Mouse (Mus musculus) midbrain, embryonic 12.5 days (tissue): Measurements from ENCODE around the gene Metrn. TPM values are rescaled to one million over a fixed set of nuclear protein-coding genes. Genes with fewer than 3 reads are reported as not detected.

Source experiments
- ATAC-seq: fragments of 200-750 bp; cut with Nextera tagmentation; 2 replicates; pipeline ENCODE4 v1.8.0; 2017; ENCODE audit warnings: low read depth, moderate TSS enrichment, moderate library complexity; ENCODE audit not compliant: low FRiP score
- H3K27ac ChIP-seq: fragments of 300-500 bp; sonication (generic); replicated peaks from 2 replicates; pipeline ENCODE4 v1.5.1; 2016; ENCODE audit warnings: mild to moderate bottlenecking
- H3K27me3 ChIP-seq: fragments of 300-500 bp; sonication (generic); 2 replicates; pipeline ENCODE4 v1.6.1; 2016; ENCODE audit warnings: mild to moderate bottlenecking
- H3K36me3 ChIP-seq: fragments of 300-500 bp; sonication (generic); 2 replicates; pipeline ENCODE4 v1.6.1; 2016
- H3K4me1 ChIP-seq: fragments of 300-500 bp; sonication (generic); 2 replicates; pipeline ENCODE4 v1.6.1; 2016
- H3K4me2 ChIP-seq: fragments of 300-500 bp; sonication (generic); replicated peaks from 2 replicates; pipeline ENCODE4 v1.6.1; 2016; ENCODE audit warnings: mild to moderate bottlenecking, moderate library complexity
- H3K4me3 ChIP-seq: fragments of 300-500 bp; sonication (generic); 2 replicates; pipeline ENCODE4 v1.5.1; 2016; ENCODE audit warnings: mild to moderate bottlenecking
- H3K9ac ChIP-seq: fragments of 300-500 bp; sonication (generic); replicated peaks from 2 replicates; pipeline ENCODE4 v1.6.1; 2016; ENCODE audit warnings: mild to moderate bottlenecking, moderate library complexity
- H3K9me3 ChIP-seq: fragments of 300-500 bp; sonication (generic); 2 replicates; pipeline ENCODE4 v1.6.1; 2016; ENCODE audit warnings: mild to moderate bottlenecking
- WGBS: fragments of 180-500 bp; shearing (Covaris S2); methylation state at CpG from one replicate; pipeline ENCODE4 v1.1.7; 2016; 5-methylcytosine and 5-hydroxymethylcytosine counted together
- polyA plus RNA-seq: library from polyadenylated mRNA; unstranded; fragments of >200 nt; fragmentation: Nextera tagmentation; extraction: Ambion mirVana; gene quantifications from 2 replicates; pipeline ENCODE4 v1.2.1, GENCODE M21; 2016

Gene Metrn
- polyA plus RNA-seq, 1 experiment from 2014 or later = 68.8 TPM

- WGBS = 24% methylated on average over 21 of the region's 23 CpGs
- peak overlapping the region; percentile 65 for H3K9ac ChIP-seq
- peaks cover 39% of the 10 kb centered on the region for H3K36me3 ChIP-seq
- ATAC-seq = no peak
- H3K4me3 ChIP-seq = peak overlapping the region; percentile 39
- H3K9me3 ChIP-seq = no peaks in the 10 kb centered on the region
- no peaks in the 10 kb centered on the region for H3K27me3 ChIP-seq
- H3K27ac ChIP-seq = peak overlapping the region; percentile 67
- peak overlapping the region; percentile 65 for H3K4me2 ChIP-seq
- peaks cover 60% of the 10 kb centered on the region for H3K4me1 ChIP-seq
Observed at GRCm38 (mm10) chr17:25836397-25837075, 39.6 kb upstream of the Metrn start.

GRCm38 (mm10) chr17:25835816-25836215 is 38.9 kb upstream of the Metrn start:
- no peak overlapping the region for H3K27ac ChIP-seq
- peak overlapping the region; percentile 65 for H3K4me2 ChIP-seq

GRCm38 (mm10) chr17:25835301-25835700 is 38.4 kb upstream of the Metrn start:
- H3K9me3 ChIP-seq = no peaks in the 10 kb centered on the region
- peak overlapping the region; percentile 10; the same call in 1 of the 2 replicates for H3K4me2 ChIP-seq
- peaks cover 73% of the 10 kb centered on the region for H3K4me1 ChIP-seq
- WGBS = 94% methylated on average over 7 of the region's 7 CpGs
- no peak for ATAC-seq
- no peaks in the 10 kb centered on the region for H3K27me3 ChIP-seq
- 0 out of 2 replicates have a peak overlapping the region, but pooled peaks have one; percentile 8 for H3K9ac ChIP-seq
- H3K4me3 ChIP-seq = no peak overlapping the region
- H3K36me3 ChIP-seq = peaks cover 39% of the 10 kb centered on the region
- no peak overlapping the region for H3K27ac ChIP-seq

More at GRCm38 (mm10) chr17:25835816-25836215, 38.9 kb upstream of the Metrn start:
- H3K9me3 ChIP-seq = no peaks in the 10 kb centered on the region
- no peaks in the 10 kb centered on the region for H3K27me3 ChIP-seq
- peaks cover 68% of the 10 kb centered on the region for H3K4me1 ChIP-seq
- peaks cover 39% of the 10 kb centered on the region for H3K36me3 ChIP-seq
- H3K4me3 ChIP-seq = peak overlapping the region; percentile 39; the same call in 1 of the 2 replicates
- H3K9ac ChIP-seq = no peak overlapping the region
- ATAC-seq = no peak
- 92% methylated on average over 16 of the region's 16 CpGs for WGBS

- Histone ChIP-seq H3K4me1 (peaks cover 79% of the 10 kb centered on the region), H3K4me3 (peak overlapping the region; percentile 77), H3K9ac (peak overlapping the region; percentile 84), H3K4me2 (peak overlapping the region; percentile 96), H3K27ac (no peak overlapping the region), H3K36me3 (peaks cover 39% of the 10 kb centered on the region), H3K27me3 (no peaks in the 10 kb centered on the region), H3K9me3 (no peaks in the 10 kb centered on the region)
- no peak for ATAC-seq
- WGBS = 90% methylated on average over 12 of the region's 12 CpGs
Observed at GRCm38 (mm10) chr17:25834595-25835222, 37.8 kb upstream of the Metrn start.

- WGBS = 57% methylated on average over 6 of the region's 6 CpGs
- peak overlapping the region; percentile 95 for H3K27ac ChIP-seq
Observed at GRCm38 (mm10) chr17:25833961-25834594, 37.1 kb upstream of the Metrn start.

GRCm38 (mm10) chr17:25833291-25833663 is 36.3 kb upstream of the Metrn start, which contains the start of gene Stub1:
Gene Stub1 (minus strand): TSS chr17:25833404.
- Histone ChIP-seq H3K27me3 (no peaks in the 10 kb centered on the region), H3K36me3 (peaks cover 30% of the 10 kb centered on the region), H3K9me3 (no peaks in the 10 kb centered on the region), H3K9ac (peak within 1 kb of the TSS; percentile 84), H3K4me2 (peak within 1 kb of the TSS; percentile 96), H3K27ac (peak within 1 kb of the TSS; percentile 95), H3K4me1 (peaks cover 83% of the 10 kb centered on the region), H3K4me3 (peak within 1 kb of the TSS; percentile 77)
- under 1% methylated on average over 24 of the region's 24 CpGs for WGBS
- peak; percentile 59 for ATAC-seq

More at GRCm38 (mm10) chr17:25833961-25834594, 37.1 kb upstream of the Metrn start:
- Histone ChIP-seq H3K36me3 (peaks cover 35% of the 10 kb centered on the region), H3K4me1 (peaks cover 81% of the 10 kb centered on the region), H3K27me3 (no peaks in the 10 kb centered on the region), H3K4me3 (peak overlapping the region; percentile 77), H3K9me3 (no peaks in the 10 kb centered on the region), H3K4me2 (peak overlapping the region; percentile 96), H3K9ac (peak overlapping the region; percentile 84)
- ATAC-seq = no peak

GRCm38 (mm10) chr17:25832436-25833290 is 35.7 kb upstream of the Metrn start:
- Histone ChIP-seq H3K36me3 (peaks cover 29% of the 10 kb centered on the region), H3K4me3 (peak overlapping the region; percentile 77), H3K9ac (peak overlapping the region; percentile 84), H3K4me2 (peak overlapping the region; percentile 96), H3K27me3 (no peaks in the 10 kb centered on the region), H3K4me1 (peaks cover 81% of the 10 kb centered on the region), H3K9me3 (no peaks in the 10 kb centered on the region), H3K27ac (peak overlapping the region; percentile 95)
- peak; percentile 89 for ATAC-seq
- under 1% methylated on average over 77 of the region's 77 CpGs for WGBS

- Histone ChIP-seq H3K36me3 (peaks cover 39% of the 10 kb centered on the region), H3K27ac (peak overlapping the region; percentile 4; the same call in 1 of the 2 replicates), H3K9me3 (no peaks in the 10 kb centered on the region), H3K9ac (peak overlapping the region; percentile 84), H3K4me3 (peak overlapping the region; percentile 77), H3K4me1 (peaks cover 71% of the 10 kb centered on the region), H3K27me3 (no peaks in the 10 kb centered on the region), H3K4me2 (peak overlapping the region; percentile 96)
- 64% methylated on average over 21 of the region's 21 CpGs for WGBS
- no peak for ATAC-seq
Observed at GRCm38 (mm10) chr17:25831451-25832281, 34.7 kb upstream of the Metrn start.

GRCm38 (mm10) chr17:25830806-25831431 is 34.0 kb upstream of the Metrn start:
- H3K4me1 ChIP-seq = peaks cover 63% of the 10 kb centered on the region
- H3K27me3 ChIP-seq = no peaks in the 10 kb centered on the region
- peak overlapping the region; percentile 96 for H3K4me2 ChIP-seq
- peaks cover 46% of the 10 kb centered on the region for H3K36me3 ChIP-seq
- no peak for ATAC-seq
- H3K27ac ChIP-seq = no peak overlapping the region
- 88% methylated on average over 14 of the region's 14 CpGs for whole genome bisulfite sequencing
- peak overlapping the region; percentile 77; the same call in 1 of the 2 replicates for H3K4me3 ChIP-seq
- no peaks in the 10 kb centered on the region for H3K9me3 ChIP-seq
- H3K9ac ChIP-seq = no peak overlapping the region

- peak overlapping the region; percentile 67; the same call in 1 of the 2 replicates for H3K4me3 ChIP-seq
- ATAC-seq = no peak
- WGBS = 89% methylated on average over 4 of the region's 4 CpGs
- H3K9me3 ChIP-seq = no peaks in the 10 kb centered on the region
- H3K36me3 ChIP-seq = peaks cover 50% of the 10 kb centered on the region
- no peaks in the 10 kb centered on the region for H3K27me3 ChIP-seq
- H3K9ac ChIP-seq = peak overlapping the region; percentile 84; the same call in 1 of the 2 replicates
- no peak overlapping the region for H3K27ac ChIP-seq
- H3K4me1 ChIP-seq = peaks cover 63% of the 10 kb centered on the region
- H3K4me2 ChIP-seq = peak overlapping the region; percentile 84
Observed at GRCm38 (mm10) chr17:25830200-25830753, 33.3 kb upstream of the Metrn start.
